Mouse (Mus musculus): ENCODE results near the gene Ccdc28b.

- TF ChIP-seq CTCF (IDR thresholded peaks at IDR 0.05; ENCODE audit: low read depth, low read length) (no peak), POLR2A (IDR thresholded peaks at IDR 0.05; ENCODE audit: borderline replicate concordance, low read depth, low read length) (no peak)
Observed at GRCm38 (mm10) chr4:129622120-129622802, 1.5 kb downstream of the Ccdc28b start.
